Mouse (Mus musculus) thymus, adult 2 months (tissue): Measurements from ENCODE around the gene 4933415F23Rik.

Source experiments
- CTCF ChIP-seq: fragments of 200-500 bp; IDR thresholded peaks from 2 replicates; pipeline ENCODE4 v1.5.1; 2012; ENCODE audit warnings: mild to moderate bottlenecking, control low read depth, low read length, moderate library complexity, borderline replicate concordance; ENCODE audit not compliant: control insufficient read depth, poor library complexity, insufficient read depth; ENCODE audit errors: extremely low read depth
- POLR2A ChIP-seq: fragments of 200-500 bp; IDR thresholded peaks from 2 replicates; pipeline ENCODE4 v1.6.1; 2012; ENCODE audit warnings: mild to moderate bottlenecking, low read length, control low read depth, moderate library complexity; ENCODE audit not compliant: control insufficient read depth, poor library complexity, insufficient read depth; ENCODE audit errors: extremely low read depth

DNA sequence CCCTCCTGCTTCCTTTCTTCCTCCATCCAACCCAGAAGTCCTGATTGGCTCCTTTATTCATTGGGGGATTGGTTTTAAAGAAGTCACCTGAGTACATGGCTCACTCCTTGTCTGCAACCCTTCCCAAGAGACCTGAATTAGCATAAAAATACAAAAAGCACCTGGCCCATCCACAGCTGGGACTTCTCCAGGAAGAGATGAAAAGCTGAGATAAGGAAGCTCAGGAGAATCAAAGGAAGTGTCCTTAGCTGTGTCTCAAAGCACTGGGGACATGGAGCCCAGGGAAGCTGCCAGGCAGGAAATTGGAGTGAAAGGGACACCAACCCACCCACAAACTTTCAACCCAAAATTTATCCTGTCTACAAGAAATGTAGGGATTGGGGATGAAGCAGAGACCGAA, 7.1 kb upstream of the 4933415F23Rik start:
- no peak for TF ChIP-seq CTCF
- TF ChIP-seq POLR2A: no peak
